In genomic region chr16:30596959-30597681, GRCm38 (mm10) we compare ENCODE assay signal across 8 mouse cellular contexts. TPM values are rescaled to one million over a fixed set of nuclear protein-coding genes. Genes with fewer than 3 reads are reported as not detected.
DNase-seq lines count a peak whose midpoint lies in the region; ATAC-seq and TF ChIP-seq lines count a peak whose summit lies in the region.

No protein-coding gene starts in this region.

- ATAC-seq in G1E (ENCODE audit: extremely low read depth, insufficient number of reproducible peaks, low FRiP score, poor library complexity, severe bottlenecking): no peak
- peak; percentile 15; the same call in 1 of the 2 replicates for ATAC-seq in lung, embryonic 16.5 days (ENCODE audit: low read depth)

- peaks cover 24% of the 10 kb centered on the region for H3K4me1 ChIP-seq in G1E (ENCODE audit: insufficient read depth, low read depth, low read length)
- H3K4me1 ChIP-seq in lung, embryonic 16.5 days (replicated peaks; ENCODE audit: control insufficient read depth, insufficient read depth, low read length): peaks cover 22% of the 10 kb centered on the region

- peak; percentile 38 for DNase-seq in G1E (ENCODE audit: low spot score)
- peak; percentile 88 to 93 for DNase-seq in cerebellum, adult 18-20 months
- DNase-seq in forelimb bud, embryonic 11.5 days (ENCODE audit: low read depth, low spot score): peak; percentile 85
- DNase-seq in heart, postnatal 4 days: peak; percentile 93
- DNase-seq in layer of hippocampus, adult 9-10 months (ENCODE audit: low spot score): peak; percentile 97
- peak; percentile 92 for DNase-seq in ovary, postnatal 14 days (ENCODE audit: low spot score)
- peak; percentile 70 to 85 for DNase-seq in thymus, postnatal 10 days (ENCODE audit: low spot score in 2 of 2)

- WGBS in lung, embryonic 16.5 days: 11% methylated on average over 16 of the region's 16 CpGs

- H3K9me3 ChIP-seq in G1E (replicated peaks): peaks cover 3% of the 10 kb centered on the region; the same call in 1 of the 2 replicates
- H3K9me3 ChIP-seq in lung, embryonic 16.5 days (ENCODE audit: control insufficient read depth, low read length): no peaks in the 10 kb centered on the region

- peak overlapping the region; percentile 35; the same call in 1 of the 2 replicates for H3K9ac ChIP-seq in lung, embryonic 16.5 days (ENCODE audit: low read length)

- H3K27me3 ChIP-seq in G1E (ENCODE audit: insufficient read depth, low read length): peaks cover 67% of the 10 kb centered on the region
- H3K27me3 ChIP-seq in lung, embryonic 16.5 days (ENCODE audit: control insufficient read depth, insufficient read depth, low read depth, low read length): 0 out of 2 replicates have a peak, but pooled peaks cover 2% of the 10 kb centered on the region

- TF ChIP-seq CTCF in G1E (IDR thresholded peaks at IDR 0.05; ENCODE audit: low read depth, low read length): peak; percentile 90

- H3K36me3 ChIP-seq in G1E (replicated peaks): no peaks in the 10 kb centered on the region
- H3K36me3 ChIP-seq in lung, embryonic 16.5 days (ENCODE audit: control insufficient read depth, insufficient read depth, low read length): no peaks in the 10 kb centered on the region

- H3K4me3 ChIP-seq in G1E (ENCODE audit: low read depth, low read length): no peak overlapping the region
- peak overlapping the region; percentile 14; the same call in 1 of the 2 replicates for H3K4me3 ChIP-seq in lung, embryonic 16.5 days (ENCODE audit: low read length)

- H3K4me2 ChIP-seq in lung, embryonic 16.5 days (ENCODE audit: low read depth, low read length): peak overlapping the region; percentile 47

- H3K27ac ChIP-seq in lung, embryonic 16.5 days (ENCODE audit: low read length): no peak overlapping the region

RNA-seq across cellular contexts. Expression of gene Fam43a, which starts 2.4 kb away (rescaled TPM):
- not detected in 2 replicates for total RNA-seq in G1E (2014; fragmentation: Nextera tagmentation)
- total RNA-seq in G1E (2017): not detected in 2 replicates
- 0.01 and 0.02 TPM in 2 replicates for polyA plus RNA-seq in G1E (2012)
- total RNA-seq in heart, postnatal 4 days (2021): 10 to 100 TPM; 26.2 to 29.0 TPM
- polyA plus RNA-seq in lung, embryonic 16.5 days (2015; fragmentation: Nextera tagmentation; extraction: Ambion mirVana): 23.0 and 24.3 TPM in 2 replicates

RNA-seq across cellular contexts. Expression of gene Lsg1, which starts 9.7 kb away (rescaled TPM):
- total RNA-seq in G1E (2014; fragmentation: Nextera tagmentation): 59.5 and 64.4 TPM in 2 replicates
- 52.9 and 65.7 TPM in 2 replicates for total RNA-seq in G1E (2017)
- polyA plus RNA-seq in G1E (2012): 10.0 and 11.0 TPM in 2 replicates
- total RNA-seq in heart, postnatal 4 days (2021): 10 to 100 TPM; 31.5 to 33.2 TPM
- 55.1 and 57.1 TPM in 2 replicates for polyA plus RNA-seq in lung, embryonic 16.5 days (2015; fragmentation: Nextera tagmentation; extraction: Ambion mirVana)

RNA-seq across cellular contexts. Expression of gene Tmem44, which starts 46.5 kb away (rescaled TPM):
- total RNA-seq in G1E (2014; fragmentation: Nextera tagmentation): 25.4 and 28.8 TPM in 2 replicates
- total RNA-seq in G1E (2017): 69.5 and 72.7 TPM in 2 replicates
- 11.5 and 11.8 TPM in 2 replicates for polyA plus RNA-seq in G1E (2012)
- 10 to 100 TPM; 19.4 to 19.7 TPM for total RNA-seq in heart, postnatal 4 days (2021)
- polyA plus RNA-seq in lung, embryonic 16.5 days (2015; fragmentation: Nextera tagmentation; extraction: Ambion mirVana): 23.5 and 23.8 TPM in 2 replicates

Comparison
In these comparisons a context has a peak if more than half of its experiments do, and no peak if none do; other contexts are left out.
1. DNase-seq: peak in every context shown above with its lines; median percentile 97 in layer of hippocampus, adult 9-10 months; 93 in heart, postnatal 4 days; 92 in ovary, postnatal 14 days; 90 in cerebellum, adult 18-20 months; 85 in forelimb bud, embryonic 11.5 days; 78 in thymus, postnatal 10 days; 38 in G1E.
2. RNA of gene Fam43a, which starts 2.4 kb away (total RNA-seq): 26.2 to 29.0 TPM in heart, postnatal 4 days; not detected in G1E; every median in the first group is over 10 times any median in the second.